Mouse (Mus musculus) liver, adult 2 months (tissue): Measurements from ENCODE around the gene Adamts10.

ENCODE experiments used
- CTCF ChIP-seq: fragments of 200-500 bp; IDR thresholded peaks from 2 replicates; pipeline ENCODE4 v1.5.1; 2011; ENCODE audit warnings: low read depth, low read length, control low read depth
- POLR2A ChIP-seq: fragments of 200-500 bp; IDR thresholded peaks from 2 replicates; pipeline ENCODE4 v1.6.1; 2011; ENCODE audit warnings: low read length, control low read depth; ENCODE audit not compliant: insufficient read depth; ENCODE audit errors: extremely low read depth

- TF ChIP-seq CTCF (no peak), POLR2A (no peak)
These were observed 60.1 kb downstream of the Adamts10 start for GRCm38 (mm10) chr17:33584061-33584460.
